Mouse (Mus musculus) right cerebral cortex, postnatal 14 days (tissue): ENCODE results near the gene Zc3h10.
A peak's percentile ranks its signal among the peaks of the same experiment; 100 is the strongest.
"Not testable (repeated sequence)": the region's sequence is repeated elsewhere in the genome, so short reads cannot be mapped to it uniquely, and the experiment has no call there.

Source experiments
- DNase-seq: peaks from one replicate; pipeline ENCODE4 v3.0.0; 2022

Zc3h10 gene

GRCm38 (mm10) chr10:128494667-128495245, 52.8 kb downstream of the Zc3h10 start:
- no peak for DNase-seq

GRCm38 (mm10) chr10:128493695-128494666, 53.6 kb downstream of the Zc3h10 start, which contains the start of gene Myl6:
Myl6 (minus strand) TSS chr10:128494145.
- DNase-seq = peak; percentile 99

GRCm38 (mm10) chr10:128493319-128493694, 54.3 kb downstream of the Zc3h10 start:
- no peak for DNase-seq

GRCm38 (mm10) chr10:128492633-128493311, 54.8 kb downstream of the Zc3h10 start:
- DNase-seq = peak; percentile 60

- not testable (repeated sequence) for DNase-seq
These were observed 55.5 kb downstream of the Zc3h10 start for GRCm38 (mm10) chr10:128492051-128492450.
